Mouse (Mus musculus) fat pad, adult 2 months (tissue): ENCODE measurements around the gene Gbp7.
"Not testable (repeated sequence)": the region's sequence is repeated elsewhere in the genome, so short reads cannot be mapped to it uniquely, and the experiment has no call there.

ENCODE experiments used
- DNase-seq: peaks from one replicate; pipeline ENCODE4 v3.0.0-alpha.2; 2011; ENCODE audit warnings: low read depth, low spot score; ENCODE audit errors: extremely low read depth

Gene Gbp7

GRCm38 (mm10) chr3:142560296-142560948 is 30.3 kb downstream of the Gbp7 start:
- DNase-seq, result no peak

- DNase-seq, result no peak
Observed at GRCm38 (mm10) chr3:142561045-142561646, 31.0 kb downstream of the Gbp7 start.

GRCm38 (mm10) chr3:142561666-142562065 is 31.5 kb downstream of the Gbp7 start:
- no peak for DNase-seq

GRCm38 (mm10) chr3:142567490-142567889 is 37.3 kb downstream of the Gbp7 start:
- not testable (repeated sequence) for DNase-seq

GRCm38 (mm10) chr3:142570738-142571137 is 40.6 kb downstream of the Gbp7 start:
- no peak for DNase-seq

- DNase-seq, result no peak
Observed at GRCm38 (mm10) chr3:142577108-142577507, 47.0 kb downstream of the Gbp7 start.

GRCm38 (mm10) chr3:142578342-142578741 is 48.2 kb downstream of the Gbp7 start:
- no peak for DNase-seq

GRCm38 (mm10) chr3:142583067-142583466 is 52.9 kb downstream of the Gbp7 start:
- DNase-seq, result no peak

GRCm38 (mm10) chr3:142587386-142587785 is 57.2 kb downstream of the Gbp7 start:
- DNase-seq, result no peak

GRCm38 (mm10) chr3:142588888-142589287 is 58.7 kb downstream of the Gbp7 start:
- no peak for DNase-seq

GRCm38 (mm10) chr3:142590431-142591067 is 60.4 kb downstream of the Gbp7 start:
- DNase-seq, result no peak

GRCm38 (mm10) chr3:142594547-142594946 is 64.4 kb downstream of the Gbp7 start, which contains the start of gene Gbp2b:
Gbp2b (plus strand) TSS chr3:142594847.
- no peak for DNase-seq

- no peak for DNase-seq
Observed at GRCm38 (mm10) chr3:142597923-142598322, 67.8 kb downstream of the Gbp7 start.
